24 mouse cellular contexts compared by ENCODE assay signal in the genomic region with DNA sequence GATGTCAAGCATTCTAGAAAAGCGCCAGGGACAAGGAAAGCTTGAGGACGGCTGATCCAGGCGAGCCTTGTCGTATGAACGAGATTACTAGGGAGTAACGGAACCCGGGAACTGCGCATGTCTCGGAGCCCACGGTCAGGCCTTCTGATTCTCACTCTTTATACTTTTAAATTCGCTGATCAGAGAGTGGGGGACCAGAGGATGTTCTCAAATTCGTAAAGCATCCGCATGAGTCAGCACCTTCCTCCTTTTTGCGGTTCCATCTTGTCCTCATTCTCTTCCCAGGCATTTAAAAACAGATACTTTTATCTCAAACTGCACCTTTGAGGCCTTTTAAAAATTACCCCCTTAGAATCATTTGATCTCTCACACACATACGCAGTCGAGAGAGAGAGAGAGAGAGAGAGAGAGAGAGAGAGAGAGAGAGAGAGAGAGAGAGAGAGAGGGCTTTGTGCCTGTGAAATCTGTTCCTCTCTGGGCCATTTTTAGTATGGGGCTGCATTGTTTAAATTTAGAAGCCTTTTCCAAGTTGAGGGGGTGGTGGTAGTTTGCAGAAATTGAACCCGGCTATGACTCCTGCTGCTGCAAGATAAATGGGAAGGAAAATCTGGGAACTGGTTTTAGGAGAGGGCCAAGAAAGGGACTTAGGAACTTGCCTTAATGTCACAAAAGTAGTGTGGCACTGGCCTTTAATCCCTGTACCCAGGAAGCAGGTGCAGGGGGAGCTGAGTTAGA. TPM values are rescaled to one million over a fixed set of nuclear protein-coding genes. Genes with fewer than 3 reads are reported as not detected.
DNase-seq lines count a peak whose midpoint lies in the region; ATAC-seq and TF ChIP-seq lines count a peak whose summit lies in the region.
"Had no signal": no experiment of that assay in that cellular context is flagged by ENCODE, and none has a peak within 500 bp of the region (broad histone marks: within the 10 kb centered on the region; RNA-seq: fewer than 3 reads in every experiment).

No protein-coding gene starts in this region.

- ATAC-seq in frontal cortex, adult (ENCODE audit: low TSS enrichment) = peak; percentile 68
- ATAC-seq: activated CD4-positive, CD25-positive, alpha-beta regulatory T cell, adult 4 months; forebrain, embryonic 13.5 days; midbrain, embryonic 15.5 days had no signal

- no peak for TF ChIP-seq CTCF in left cerebral cortex, adult 2 months (IDR thresholded peaks at IDR 0.05)
- no peak for TF ChIP-seq CTCF in gastrocnemius, adult 2 months (IDR thresholded peaks at IDR 0.05)

- 0 out of 2 replicates have a peak overlapping the region, but pooled peaks have one; percentile 4 for H3K4me3 ChIP-seq in left cerebral cortex, adult 2 months
- no peak overlapping the region for H3K4me3 ChIP-seq in gastrocnemius, adult 2 months
- H3K4me3 ChIP-seq: forebrain, embryonic 13.5 days; heart, embryonic 10.5 days; limb, embryonic 15.5 days; liver, embryonic 15.5 days; lung, embryonic 15.5 days; midbrain, embryonic 15.5 days; neural tube, embryonic 13.5 days had no signal

- peak overlapping the region; percentile 58 for H3K27ac ChIP-seq in left cerebral cortex, adult 2 months
- H3K27ac ChIP-seq in gastrocnemius, adult 2 months = no peak overlapping the region
- H3K27ac ChIP-seq: forebrain, embryonic 13.5 days; heart, embryonic 10.5 days; hindbrain, embryonic 14.5 days; kidney, postnatal 0 days; limb, embryonic 15.5 days; liver, embryonic 15.5 days; lung, embryonic 15.5 days; midbrain, embryonic 15.5 days; neural tube, embryonic 13.5 days had no signal

- intact Hi-C loops in left cerebral cortex, adult 2 months (cut with DNase I) = loop anchor here (2.0 to 10.0 kb wide), 2 partner anchors 34 to 128 kb away; partner anchors contain the start of gene Leprot
- intact Hi-C loops in gastrocnemius, adult 2 months (cut with DNase I) = no loop called here

- no peak for DNase-seq in frontal cortex, postnatal 25 days (ENCODE audit: low spot score in 2 of 2)
- peak; percentile 19 to 49 for DNase-seq in left cerebral cortex, adult 2 months (ENCODE audit: extremely low spot score in 1 of 2, low spot score in 2 of 2)
- no peak for DNase-seq in left cerebral cortex, adult 8-10 months (ENCODE audit: low spot score in 2 of 2)
- peak; percentile 40 for DNase-seq in R1 (ENCODE audit: low read depth, low spot score)
- peak; percentile 23 for DNase-seq in right cerebral cortex, postnatal 25 days
- DNase-seq in gastrocnemius, adult 2 months = no peak
- DNase-seq in urinary bladder, postnatal 36 days (ENCODE audit: low spot score in 2 of 2) = no peak
- DNase-seq: adrenal gland, adult 8-10 months; cerebellum, adult 18-20 months; cerebellum, postnatal 36 days; heart, postnatal 4 days; kidney, adult 2 months; lung, postnatal 4 days had no signal

RNA-seq across cellular contexts. Expression of gene Dnajc6, which starts 20.2 kb away (rescaled TPM):
- 100 to 1,000 TPM; 291 to 320 TPM for total RNA-seq in left cerebral cortex, adult 2 months (2021)
- 100 to 1,000 TPM; 274 to 346 (median 317) TPM for total RNA-seq in left cerebral cortex, adult 8-10 months (2022)
- under 1 TPM; 0.08 to 0.28 TPM for total RNA-seq in gastrocnemius, adult 2 months (2021)

Comparison
In these comparisons a context has a peak if more than half of its experiments do, and no peak if none do; other contexts are left out.
1. DNase-seq: peak in left cerebral cortex, adult 2 months (2 of 2), R1 (single experiment) and right cerebral cortex, postnatal 25 days (single experiment); none in frontal cortex, postnatal 25 days (0 of 2), left cerebral cortex, adult 8-10 months (0 of 2), gastrocnemius, adult 2 months (single experiment) and urinary bladder, postnatal 36 days (0 of 2).
2. RNA of gene Dnajc6, which starts 20.2 kb away (total RNA-seq): 274 to 346 TPM in left cerebral cortex, adult 8-10 months and 291 to 320 TPM in left cerebral cortex, adult 2 months; 0.08 to 0.28 TPM in gastrocnemius, adult 2 months; every median in the first group is over 100 times any median in the second.